Comparison of ENCODE assay signal across 8 mouse cellular contexts in the genomic region with DNA sequence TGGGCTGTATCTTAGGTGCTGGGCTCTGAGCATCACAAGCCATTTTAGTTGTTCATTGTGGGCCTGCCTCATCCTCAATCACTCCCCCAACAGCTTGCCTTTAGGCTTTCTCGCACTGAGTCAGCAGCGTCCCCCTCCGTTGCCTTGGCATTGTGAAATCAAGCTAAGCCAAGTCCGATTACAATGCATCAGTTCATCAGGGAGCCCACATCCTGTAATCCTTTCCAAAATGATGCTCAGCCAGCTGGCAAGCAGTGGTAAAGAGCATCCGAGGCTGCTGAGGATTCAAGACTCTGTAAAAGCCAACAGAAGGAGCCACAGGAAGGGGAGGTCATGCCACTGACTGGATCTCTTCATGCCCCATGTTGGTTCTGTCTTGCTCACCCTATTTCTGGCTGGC. TPM values are rescaled to one million over a fixed set of nuclear protein-coding genes. Genes with fewer than 3 reads are reported as not detected.
DNase-seq lines count a peak whose midpoint lies in the region; ATAC-seq lines count a peak whose summit lies in the region.
"Had no signal": no experiment of that assay in that cellular context is flagged by ENCODE, and none has a peak within 500 bp of the region (broad histone marks: within the 10 kb centered on the region; RNA-seq: fewer than 3 reads in every experiment).

No protein-coding gene starts in this region.

- DNase-seq in 416B (ENCODE audit: low read depth) = peak; percentile 24
- DNase-seq in brain, adult 2 months (ENCODE audit: low read depth, low spot score) = peak; percentile 96
- peak; percentile 46 for DNase-seq in gastrocnemius, postnatal 10 days
- no peak for DNase-seq in spleen, adult 12 weeks (ENCODE audit: low spot score)
- no peak for DNase-seq in adrenal gland, adult 18-20 months (ENCODE audit: low spot score in 2 of 2)
- DNase-seq in T-cell, adult 2 months (ENCODE audit: low spot score) = no peak

- WGBS in lung, embryonic 16.5 days = 54% methylated on average over 5 of the region's 5 CpGs

- no peak overlapping the region for H3K4me3 ChIP-seq in lung, embryonic 16.5 days (ENCODE audit: low read length)
- H3K4me3 ChIP-seq: midbrain, embryonic 12.5 days had no signal

- H3K27me3 ChIP-seq in lung, embryonic 16.5 days (ENCODE audit: control insufficient read depth, insufficient read depth, low read depth, low read length) = no peaks in the 10 kb centered on the region
- H3K27me3 ChIP-seq: midbrain, embryonic 12.5 days had no signal

- peak; percentile 51 for ATAC-seq in lung, embryonic 16.5 days (ENCODE audit: low read depth)

- no peaks in the 10 kb centered on the region for H3K9me3 ChIP-seq in lung, embryonic 16.5 days (ENCODE audit: control insufficient read depth, low read length)
- H3K9me3 ChIP-seq: midbrain, embryonic 12.5 days had no signal

- no peak overlapping the region for H3K9ac ChIP-seq in lung, embryonic 16.5 days (ENCODE audit: low read length)
- H3K9ac ChIP-seq: midbrain, embryonic 12.5 days had no signal

- no peak overlapping the region for H3K4me2 ChIP-seq in lung, embryonic 16.5 days (ENCODE audit: low read depth, low read length)
- H3K4me2 ChIP-seq: midbrain, embryonic 12.5 days had no signal

- H3K36me3 ChIP-seq in lung, embryonic 16.5 days (ENCODE audit: control insufficient read depth, insufficient read depth, low read length) = no peaks in the 10 kb centered on the region
- H3K36me3 ChIP-seq: midbrain, embryonic 12.5 days had no signal

- no peak overlapping the region for H3K27ac ChIP-seq in lung, embryonic 16.5 days (ENCODE audit: low read length)
- H3K27ac ChIP-seq: midbrain, embryonic 12.5 days had no signal

- no peaks in the 10 kb centered on the region; the same call in 1 of the 2 replicates for H3K4me1 ChIP-seq in lung, embryonic 16.5 days (replicated peaks; ENCODE audit: control insufficient read depth, insufficient read depth, low read length)
- H3K4me1 ChIP-seq: midbrain, embryonic 12.5 days had no signal

RNA-seq across cellular contexts. Expression of gene Gm32742, which starts 15.3 kb away (rescaled TPM):
- not detected for total RNA-seq in gastrocnemius, postnatal 10 days (2021)
- 0.08 and 0.13 TPM in 2 replicates for polyA plus RNA-seq in lung, embryonic 16.5 days (2015; fragmentation: Nextera tagmentation; extraction: Ambion mirVana)
- not detected for total RNA-seq in adrenal gland, adult 18-20 months (2021)
- polyA plus RNA-seq: midbrain, embryonic 12.5 days had no signal

RNA-seq across cellular contexts. Expression of gene Pou2af1, which starts 32.9 kb away (rescaled TPM):
- 1 to 10 TPM in 1 of 2 experiments, under 1 TPM in 1; 0.21 to 1.4 TPM for total RNA-seq in gastrocnemius, postnatal 10 days (2021)
- 0.11 TPM in 2 replicates for polyA plus RNA-seq in lung, embryonic 16.5 days (2015; fragmentation: Nextera tagmentation; extraction: Ambion mirVana)
- under 1 TPM; 0.20 to 0.35 TPM for total RNA-seq in adrenal gland, adult 18-20 months (2021)
- polyA plus RNA-seq: midbrain, embryonic 12.5 days had no signal

Comparison
In these comparisons a context has a peak if more than half of its experiments do, and no peak if none do; other contexts are left out.
1. DNase-seq: peak in 416B (single experiment), brain, adult 2 months (single experiment) and gastrocnemius, postnatal 10 days (single experiment); none in spleen, adult 12 weeks (single experiment), adrenal gland, adult 18-20 months (0 of 2) and T-cell, adult 2 months (single experiment).